Mouse (Mus musculus): ENCODE data around the gene Msrb1.
"Not testable (repeated sequence)": the region's sequence is repeated elsewhere in the genome, so short reads cannot be mapped to it uniquely, and the experiment has no call there.

DNA sequence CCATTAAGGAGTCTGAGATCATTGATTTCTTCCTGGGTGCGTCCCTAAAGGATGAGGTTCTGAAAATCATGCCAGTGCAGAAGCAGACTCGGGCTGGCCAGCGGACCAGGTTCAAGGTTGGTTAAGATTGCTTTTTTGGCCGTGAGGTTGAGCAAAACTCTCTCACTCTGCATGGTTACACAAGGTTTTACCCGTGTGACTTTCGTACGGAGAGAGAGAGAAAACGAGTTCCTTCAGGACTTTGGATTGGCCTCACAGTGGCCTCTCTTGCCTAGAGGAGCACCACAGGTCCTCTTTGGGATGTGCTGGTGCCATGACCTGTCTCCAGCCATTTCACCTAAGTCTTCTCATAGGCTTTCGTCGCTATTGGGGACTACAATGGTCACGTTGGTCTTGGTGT, 15.8 kb upstream of the Msrb1 start:
- peak; percentile 29; the same call in 1 of the 2 replicates for TF ChIP-seq POLR2A (IDR thresholded peaks at IDR 0.05; ENCODE audit: low read depth, low read length)
- TF ChIP-seq CTCF (IDR thresholded peaks at IDR 0.05; ENCODE audit: borderline replicate concordance, insufficient read depth, low read length), result not testable (repeated sequence)
